ENCODE assay signal across 17 mouse cellular contexts in genomic region chr15:81013186-81013585, GRCm38 (mm10).
"Had no signal": no experiment of that assay in that cellular context is flagged by ENCODE, and none has a peak within 500 bp of the region (broad histone marks: within the 10 kb centered on the region; RNA-seq: fewer than 3 reads in every experiment).

No protein-coding gene starts in this region.

- H3K27ac ChIP-seq: liver, embryonic 14.5 days; midbrain, embryonic 10.5 days; midbrain, embryonic 12.5 days; neural tube, embryonic 13.5 days; neural tube, embryonic 15.5 days had no signal

- H3K4me3 ChIP-seq: midbrain, embryonic 10.5 days; midbrain, embryonic 12.5 days; neural tube, embryonic 13.5 days; neural tube, embryonic 15.5 days had no signal

- H3K27me3 ChIP-seq: midbrain, embryonic 12.5 days; neural tube, embryonic 13.5 days; neural tube, embryonic 15.5 days had no signal

- DNase-seq: lung, adult 18-20 months; lung, embryonic 14.5 days; lung, postnatal 10 days; lung, postnatal 4 days; midbrain, embryonic 14.5 days; retina, postnatal 1 day; right cerebral cortex, adult 18-20 months; right cerebral cortex, postnatal 25 days; right cerebral cortex, postnatal 4 days; spleen, adult 18-20 months; thymus, adult 2 months; thymus, postnatal 25 days had no signal

- H3K4me2 ChIP-seq: lung, embryonic 14.5 days; midbrain, embryonic 12.5 days; neural tube, embryonic 13.5 days; neural tube, embryonic 15.5 days had no signal
